Mouse (Mus musculus) embryo, embryonic 11 days (tissue): ENCODE measurements at regions not wholly inside any gene's neighbourhood (a gene's known extent, or its start where the extent isn't known, plus 50 kb on each side); places are given as distances from the start of the nearest gene placed in this dataset.

Experiments
- DNase-seq: peaks from one replicate; pipeline ENCODE4 v3.0.0-alpha.2; 2015

GRCm38 (mm10) chr8:4411126-4411525 is 81.7 kb upstream of the Cers4 start:
- DNase-seq = no peak

GRCm38 (mm10) chr8:4411836-4412235 is 81.0 kb upstream of the Cers4 start:
- DNase-seq = no peak

GRCm38 (mm10) chr8:4413206-4413605 is 79.6 kb upstream of the Cers4 start:
- DNase-seq = peak; percentile 49

- DNase-seq = peak; percentile 17
Measured at GRCm38 (mm10) chr8:4413764-4414163, 79.1 kb upstream of the Cers4 start.

GRCm38 (mm10) chr8:4417141-4417540 is 75.7 kb upstream of the Cers4 start:
- no peak for DNase-seq

- no peak for DNase-seq
Measured at GRCm38 (mm10) chr8:4433161-4433560, 59.7 kb upstream of the Cers4 start.

- no peak for DNase-seq
Measured at GRCm38 (mm10) chr8:4436546-4436945, 56.3 kb upstream of the Cers4 start.
